Mouse (Mus musculus) lung, postnatal 4 days (tissue): ENCODE results near the gene Dnah8.
A peak's percentile ranks its signal among the peaks of the same experiment; 100 is the strongest.
"Not testable (repeated sequence)": the region's sequence is repeated elsewhere in the genome, so short reads cannot be mapped to it uniquely, and the experiment has no call there.

Source experiments
- DNase-seq, 2 experiments: peaks; one replicate each; pipeline ENCODE4 v3.0.0; 2021

Gene Dnah8

GRCm38 (mm10) chr17:30609305-30609979, 14.7 kb upstream of the Dnah8 start:
- DNase-seq = peak in 1 of 2 experiments; percentile 27

- DNase-seq = no peak
These were observed 14.2 kb upstream of the Dnah8 start for GRCm38 (mm10) chr17:30609980-30610307.

GRCm38 (mm10) chr17:30610739-30611138, 13.4 kb upstream of the Dnah8 start:
- no peak for DNase-seq

- no peak for DNase-seq
These were observed 12.7 kb upstream of the Dnah8 start for GRCm38 (mm10) chr17:30611221-30612074.

GRCm38 (mm10) chr17:30612075-30612859, 11.9 kb upstream of the Dnah8 start:
- DNase-seq = peak; percentile 100

- DNase-seq = no peak
These were observed 10.8 kb upstream of the Dnah8 start for GRCm38 (mm10) chr17:30613350-30613749.

- DNase-seq = no peak
These were observed 8.0 kb upstream of the Dnah8 start for GRCm38 (mm10) chr17:30616203-30616602.

- DNase-seq = no peak
These were observed 5.8 kb upstream of the Dnah8 start for GRCm38 (mm10) chr17:30618136-30618891.

GRCm38 (mm10) chr17:30619153-30619552, 5.0 kb upstream of the Dnah8 start:
- peak in 1 of 2 experiments; percentile 18 for DNase-seq

- no peak for DNase-seq
These were observed 3.6 kb upstream of the Dnah8 start for GRCm38 (mm10) chr17:30620548-30620947.

GRCm38 (mm10) chr17:30621450-30621849, 2.7 kb upstream of the Dnah8 start:
- DNase-seq = peak in 1 of 2 experiments; percentile 14

- peak in 1 of 2 experiments; percentile 4 for DNase-seq
These were observed 954 bp upstream of the Dnah8 start for GRCm38 (mm10) chr17:30623200-30623599.

- DNase-seq = not testable (repeated sequence)
These were observed 2.6 kb downstream of the Dnah8 start, which contains the start of gene Glo1 for GRCm38 (mm10) chr17:30626719-30627118. TSS of gene Glo1 (minus strand) at chr17:30626871.

- DNase-seq = peak; percentile 47 to 53
These were observed 11.2 kb downstream of the Dnah8 start for GRCm38 (mm10) chr17:30635367-30635766.

- no peak for DNase-seq
These were observed 13.6 kb downstream of the Dnah8 start for GRCm38 (mm10) chr17:30637714-30638113.

- no peak for DNase-seq
These were observed 14.8 kb downstream of the Dnah8 start for GRCm38 (mm10) chr17:30638996-30639395.

GRCm38 (mm10) chr17:30640896-30641295, 16.7 kb downstream of the Dnah8 start:
- DNase-seq = peak in 1 of 2 experiments; percentile 2

GRCm38 (mm10) chr17:30648770-30649169, 24.6 kb downstream of the Dnah8 start:
- DNase-seq = no peak

- DNase-seq = no peak
These were observed 28.9 kb downstream of the Dnah8 start for GRCm38 (mm10) chr17:30653010-30653409.

- DNase-seq = no peak
These were observed 33.5 kb downstream of the Dnah8 start for GRCm38 (mm10) chr17:30657530-30658151.

- DNase-seq = peak; percentile 89 to 93
These were observed 34.0 kb downstream of the Dnah8 start for GRCm38 (mm10) chr17:30658152-30658544.

GRCm38 (mm10) chr17:30662131-30662530, 38.0 kb downstream of the Dnah8 start:
- DNase-seq = no peak
